Mouse (Mus musculus) hindbrain, embryonic 11.5 days (tissue): Measurements from ENCODE around the gene BC053393. TPM values are rescaled to one million over a fixed set of nuclear protein-coding genes. Genes with fewer than 3 reads are reported as not detected.
"Not testable (repeated sequence)": the region's sequence is repeated elsewhere in the genome, so short reads cannot be mapped to it uniquely, and the experiment has no call there.

Experiments
- ATAC-seq: fragments of 200-750 bp; cut with Nextera tagmentation; 2 replicates; pipeline ENCODE4 v1.8.0; 2017; ENCODE audit warnings: mild to moderate bottlenecking, moderate TSS enrichment, moderate library complexity; ENCODE audit not compliant: low FRiP score
- DNase-seq: peaks from one replicate; pipeline ENCODE4 v3.0.0-alpha.2; 2015; ENCODE audit warnings: low spot score
- H3K27ac ChIP-seq: fragments of 300-500 bp; sonication (generic); 2 replicates; pipeline ENCODE4 v1.5.1; 2014; ENCODE audit warnings: mild to moderate bottlenecking, low read depth, low read length
- H3K27me3 ChIP-seq: fragments of 300-500 bp; sonication (generic); 2 replicates; pipeline ENCODE4 v1.6.1; 2014; ENCODE audit warnings: mild to moderate bottlenecking, low read length, moderate library complexity, mixed read lengths; ENCODE audit not compliant: control insufficient read depth, insufficient read depth
- H3K36me3 ChIP-seq: fragments of 300-500 bp; sonication (generic); 2 replicates; pipeline ENCODE4 v1.6.1; 2014; ENCODE audit warnings: mild to moderate bottlenecking, low read length, moderate library complexity, mixed read lengths; ENCODE audit not compliant: control insufficient read depth, insufficient read depth
- H3K4me1 ChIP-seq: fragments of 300-500 bp; sonication (generic); replicated peaks from 2 replicates; pipeline ENCODE4 v1.6.1; 2014; ENCODE audit warnings: low read length, mixed read lengths; ENCODE audit not compliant: control insufficient read depth, insufficient read depth
- H3K4me2 ChIP-seq: fragments of 300-500 bp; sonication (generic); replicated peaks from 2 replicates; pipeline ENCODE4 v1.6.1; 2014; ENCODE audit warnings: mild to moderate bottlenecking, low read depth, low read length
- H3K4me3 ChIP-seq: fragments of 300-500 bp; sonication (generic); 2 replicates; pipeline ENCODE4 v1.5.1; 2014; ENCODE audit warnings: low read depth, low read length
- H3K9ac ChIP-seq: fragments of 300-500 bp; sonication (generic); 2 replicates; pipeline ENCODE4 v1.6.1; 2014; ENCODE audit warnings: low read depth, low read length
- H3K9me3 ChIP-seq: fragments of 300-500 bp; sonication (generic); 2 replicates; pipeline ENCODE4 v1.6.1; 2016; ENCODE audit warnings: low read length; ENCODE audit not compliant: control insufficient read depth
- WGBS: fragments of 180-500 bp; shearing (Covaris S2); extraction: QIAGEN DNeasy Blood & Tissue Kit; methylation state at CpG from one replicate; pipeline ENCODE4 v1.1.7; 2014; 5-methylcytosine and 5-hydroxymethylcytosine counted together
- polyA plus RNA-seq: library from polyadenylated mRNA; unstranded; fragments of >200 nt; fragmentation: Nextera tagmentation; extraction: Ambion mirVana; gene quantifications from 2 replicates; pipeline ENCODE4 v1.2.1, GENCODE M21; 2014

Gene BC053393
- polyA plus RNA-seq, 1 experiment from 2014 or later, result not detected

DNA sequence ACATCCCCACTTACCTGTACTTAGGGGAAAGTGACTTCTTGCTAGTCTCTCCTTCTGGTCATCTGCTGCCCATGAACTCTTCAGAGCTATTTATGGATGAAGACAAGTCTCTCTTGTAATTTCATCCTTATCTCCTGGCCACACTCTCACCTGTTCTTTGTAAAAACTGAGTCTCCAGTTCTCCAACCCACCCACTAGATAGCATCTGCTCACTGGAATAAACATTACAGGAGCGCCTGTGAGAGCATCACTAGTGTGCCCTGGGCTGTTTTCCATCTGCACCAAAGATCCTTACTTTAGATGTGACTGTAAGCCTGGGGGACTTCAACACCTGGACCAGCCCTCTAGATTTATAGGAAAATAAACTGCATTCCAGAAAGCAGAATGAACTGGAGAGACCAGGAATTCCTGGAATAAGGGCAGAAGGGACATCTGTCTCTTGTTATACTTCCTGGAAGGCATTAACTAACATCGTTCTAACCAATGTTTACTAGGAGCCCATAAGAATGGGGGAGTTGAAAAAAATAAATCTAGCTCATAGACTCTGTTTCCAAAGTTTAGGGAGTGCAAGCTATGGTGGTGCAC is 58.0 kb downstream of the BC053393 start, which contains the start of gene Dppa1:
Dppa1 (minus strand) TSS at position 51 of the 585 bp plus-strand sequence.
- Histone ChIP-seq H3K4me3 (no peak within 1 kb of the TSS), H3K27me3 (no peaks in the 10 kb centered on the region), H3K4me2 (no peak within 1 kb of the TSS), H3K4me1 (no peaks in the 10 kb centered on the region), H3K27ac (no peak within 1 kb of the TSS), H3K9me3 (no peaks in the 10 kb centered on the region), H3K9ac (no peak within 1 kb of the TSS), H3K36me3 (no peaks in the 10 kb centered on the region)
- no peak for ATAC-seq
- no peak for DNase-seq
- WGBS, result 82% methylated on average over 2 of the region's 2 CpGs

DNA sequence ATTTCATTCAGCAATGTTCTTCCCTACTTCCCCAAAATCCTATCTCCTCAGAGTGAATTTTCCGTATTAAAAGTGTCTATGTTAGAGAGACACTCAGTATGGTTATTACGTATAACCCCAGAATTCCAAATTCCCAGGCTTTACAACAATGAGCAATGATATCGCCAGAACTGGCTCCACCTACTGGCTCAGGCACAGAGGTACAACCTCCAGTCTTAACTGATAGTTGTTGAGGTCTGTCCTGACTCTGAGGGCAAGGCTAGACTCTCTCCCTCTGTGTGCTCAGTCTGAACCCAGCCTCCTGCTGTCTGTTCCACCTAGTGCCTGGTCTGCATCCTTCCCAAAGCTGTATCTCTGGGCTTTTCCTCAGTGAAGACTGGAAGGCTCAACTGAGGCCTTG is 60.3 kb downstream of the BC053393 start:
- no peaks in the 10 kb centered on the region for H3K9me3 ChIP-seq
- DNase-seq, result peak; percentile 47
- 43% methylated on average over 3 of the region's 3 CpGs for whole genome bisulfite sequencing

DNA sequence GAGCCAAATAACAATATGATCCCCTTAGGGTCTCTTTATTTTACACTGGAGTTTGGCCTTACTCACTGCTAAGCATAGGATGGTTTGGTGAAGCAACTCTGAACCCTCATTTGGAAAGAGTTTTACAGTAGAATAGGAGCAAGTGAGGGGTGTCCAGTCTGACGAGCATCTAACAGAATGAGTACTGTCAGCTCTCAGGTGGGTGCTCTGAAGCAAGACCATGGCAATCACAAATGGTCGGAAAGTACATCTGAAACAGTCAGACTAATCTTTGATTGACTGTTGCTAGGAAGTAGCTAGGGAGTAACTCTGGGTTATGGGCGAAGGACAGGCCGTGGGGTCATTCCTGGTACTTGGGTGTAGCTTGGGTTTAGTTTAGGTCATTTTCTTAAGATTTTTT is 64.2 kb downstream of the BC053393 start:
- H3K4me2 ChIP-seq, DNase-seq, H3K27me3 ChIP-seq, H3K36me3 ChIP-seq, ATAC-seq, H3K27ac ChIP-seq, H3K4me3 ChIP-seq, H3K9me3 ChIP-seq, H3K9ac ChIP-seq, H3K4me1 ChIP-seq: not testable (repeated sequence)
- 90% methylated on average over 4 of the region's 4 CpGs for WGBS

More for the DNA sequence above, 60.3 kb downstream of the BC053393 start:
- Histone ChIP-seq H3K27me3 (no peaks in the 10 kb centered on the region), H3K27ac (no peak overlapping the region), H3K4me2 (no peak overlapping the region), H3K4me3 (no peak overlapping the region), H3K4me1 (no peaks in the 10 kb centered on the region), H3K9ac (no peak overlapping the region), H3K36me3 (no peaks in the 10 kb centered on the region)
- ATAC-seq, result peak; percentile 61; the same call in 1 of the 2 replicates

DNA sequence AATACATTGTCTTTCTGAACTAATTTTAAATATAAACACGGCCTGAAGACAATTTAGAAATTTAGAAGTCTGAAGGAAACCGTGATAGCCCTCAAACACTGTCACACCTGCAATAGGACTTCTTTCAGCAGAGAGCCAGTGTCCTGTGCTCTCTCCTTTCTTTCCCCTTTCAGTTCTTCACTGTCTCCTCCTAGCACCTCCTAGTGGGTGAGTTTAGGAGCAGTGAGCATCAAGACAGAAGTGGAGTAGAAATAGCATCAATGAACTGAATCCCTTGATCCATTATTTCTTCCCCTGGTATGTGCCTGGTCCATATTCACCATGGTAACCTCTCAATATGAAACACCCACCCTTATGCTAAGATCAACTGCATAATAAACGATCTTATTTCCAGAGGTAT is 65.2 kb downstream of the BC053393 start:
- Histone ChIP-seq H3K36me3 (no peaks in the 10 kb centered on the region), H3K4me2 (no peak overlapping the region), H3K27me3 (no peaks in the 10 kb centered on the region), H3K4me1 (no peaks in the 10 kb centered on the region), H3K9ac (no peak overlapping the region), H3K9me3 (no peaks in the 10 kb centered on the region), H3K27ac (no peak overlapping the region), H3K4me3 (no peak overlapping the region)
- no peak for DNase-seq
- WGBS, result 88% methylated on average over 3 of the region's 3 CpGs
- ATAC-seq, result no peak

Other genes with a start within 250 kb of the BC053393 start
- not detected in 2 replicates for gene Itk, start 182.0 kb upstream of the BC053393 start, polyA plus RNA-seq
- not detected in 2 replicates for gene Fam71b, start 175.0 kb upstream of the BC053393 start, polyA plus RNA-seq
- 104 and 109 TPM in 2 replicates for gene Med7, start 134.6 kb upstream of the BC053393 start, polyA plus RNA-seq
- 0.06 and 0.25 TPM in 2 replicates for gene Havcr2, start 116.6 kb upstream of the BC053393 start, polyA plus RNA-seq
- gene Gm12169, start 47.3 kb upstream of the BC053393 start, polyA plus RNA-seq, result not detected in 2 replicates
- gene Dppa1, start 57.7 kb downstream of the BC053393 start, polyA plus RNA-seq, result not detected in 2 replicates
- gene Timd2, start 135.5 kb downstream of the BC053393 start, polyA plus RNA-seq, result 0.11 TPM in 1 of 2 replicates, not detected in the other
- not detected in 2 replicates for gene Havcr1, start 163.5 kb downstream of the BC053393 start, polyA plus RNA-seq
- gene Timd4, start 239.3 kb downstream of the BC053393 start, polyA plus RNA-seq, result 0.15 TPM in 1 of 2 replicates, not detected in the other